Mouse (Mus musculus) lung, adult 2 months (tissue): ENCODE measurements around the gene Birc7.

Experiments
- CTCF ChIP-seq: fragments of 200-500 bp; IDR thresholded peaks from 2 replicates; pipeline ENCODE4 v1.5.1; 2011; ENCODE audit warnings: mild to moderate bottlenecking, low read length, control low read depth; ENCODE audit not compliant: insufficient read depth
- POLR2A ChIP-seq: fragments of 200-500 bp; IDR thresholded peaks from 2 replicates; pipeline ENCODE4 v1.6.1; 2011; ENCODE audit warnings: low read depth, mild to moderate bottlenecking, control low read depth, low read length, borderline replicate concordance; ENCODE audit errors: extremely low read depth

DNA sequence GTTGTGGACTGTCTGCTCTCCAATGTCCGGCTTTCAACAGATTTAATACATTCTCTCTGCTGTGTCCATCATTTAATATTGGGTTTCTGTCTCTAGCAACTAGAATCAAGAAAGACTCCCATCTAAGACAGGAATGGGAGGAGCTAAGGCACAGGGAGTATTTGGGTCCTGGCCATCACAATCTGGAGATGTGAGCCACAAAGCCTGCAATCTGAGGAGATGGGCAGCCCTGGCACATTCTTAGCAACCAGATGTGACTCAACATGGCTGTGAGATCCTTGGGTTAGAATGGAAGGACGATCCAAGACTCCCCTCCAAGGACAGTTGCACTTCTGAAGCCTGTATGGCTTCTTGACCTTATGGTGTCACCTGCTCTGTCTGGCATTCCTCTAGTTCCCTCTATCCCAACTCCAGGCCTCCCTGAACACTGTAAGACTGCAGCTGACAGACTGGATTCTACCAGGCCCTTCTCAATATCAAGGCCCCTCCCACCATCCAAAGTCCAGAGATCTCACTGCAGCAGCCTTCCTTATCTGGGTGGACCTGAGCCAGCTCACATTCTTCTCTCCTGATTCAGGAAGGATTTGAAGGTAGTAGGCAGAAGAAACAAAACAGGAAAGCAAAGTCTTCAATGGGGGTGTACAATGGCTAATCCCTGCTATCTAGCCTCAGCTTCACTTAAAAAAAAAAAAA is 33.9 kb downstream of the Birc7 start:
- TF ChIP-seq POLR2A (no peak), CTCF (no peak)
